Mouse (Mus musculus) embryonic facial prominence, embryonic 10.5 days (tissue): ENCODE measurements around the gene Gsap. TPM values are rescaled to one million over a fixed set of nuclear protein-coding genes. Genes with fewer than 3 reads are reported as not detected.
"Not testable (repeated sequence)": the region's sequence is repeated elsewhere in the genome, so short reads cannot be mapped to it uniquely, and the experiment has no call there.

Source experiments
- DNase-seq: peaks from one replicate; pipeline ENCODE4 v3.0.0-alpha.2; 2017; ENCODE audit warnings: low spot score
- H3K27ac ChIP-seq: fragments of 300-500 bp; sonication (generic); replicated peaks from 2 replicates; pipeline ENCODE4 v1.5.1; 2016; ENCODE audit warnings: mild to moderate bottlenecking
- H3K27me3 ChIP-seq: fragments of 300-500 bp; sonication (generic); replicated peaks from 2 replicates; pipeline ENCODE4 v1.6.1; 2016; ENCODE audit warnings: low read depth, mild to moderate bottlenecking; ENCODE audit not compliant: poor library complexity, severe bottlenecking
- H3K36me3 ChIP-seq: fragments of 300-500 bp; sonication (generic); replicated peaks from 2 replicates; pipeline ENCODE4 v1.6.1; 2016; ENCODE audit warnings: mild to moderate bottlenecking, moderate library complexity
- H3K4me1 ChIP-seq: fragments of 300-500 bp; sonication (generic); 2 replicates; pipeline ENCODE4 v1.6.1; 2016
- H3K4me3 ChIP-seq: fragments of 300-500 bp; sonication (generic); 2 replicates; pipeline ENCODE4 v1.5.1; 2016; ENCODE audit warnings: mild to moderate bottlenecking, moderate library complexity
- H3K9me3 ChIP-seq: fragments of 300-500 bp; sonication (generic); 2 replicates; pipeline ENCODE4 v1.6.1; 2016; ENCODE audit warnings: mild to moderate bottlenecking
- WGBS: fragments of 180-500 bp; shearing (Covaris S2); methylation state at CpG from one replicate; pipeline ENCODE4 v1.1.7; 2016; 5-methylcytosine and 5-hydroxymethylcytosine counted together
- polyA plus RNA-seq: library from polyadenylated mRNA; unstranded; fragments of >200 nt; fragmentation: Nextera tagmentation; extraction: Ambion mirVana; gene quantifications from 2 replicates; pipeline ENCODE4 v1.2.1, GENCODE M21; 2016

Gene Gsap
- polyA plus RNA-seq, 1 experiment from 2014 or later = 1.5 TPM

DNA sequence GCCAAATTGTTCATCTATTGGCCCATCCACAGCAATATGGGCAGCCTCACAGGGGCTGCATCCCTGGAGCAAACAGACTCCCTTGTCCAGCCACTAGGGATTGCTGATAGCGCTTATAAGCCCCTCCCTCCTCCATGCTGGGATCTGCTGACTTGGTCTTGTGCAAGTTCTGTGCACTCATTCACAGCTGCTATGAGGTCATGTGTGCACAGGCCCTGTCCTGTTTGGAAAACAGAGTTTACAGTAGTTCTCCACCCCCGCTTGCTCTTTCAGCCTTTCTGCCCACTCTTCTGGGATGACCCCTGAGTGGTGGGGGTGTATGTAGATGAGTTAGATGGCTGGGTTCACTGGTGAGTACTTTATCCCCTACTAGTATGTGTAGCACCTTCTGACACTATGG is 81.0 kb downstream of the Gsap start:
- WGBS = 76% methylated on average over 2 of the region's 2 CpGs
- no peaks in the 10 kb centered on the region for H3K9me3 ChIP-seq
- peaks cover 23% of the 10 kb centered on the region for H3K4me1 ChIP-seq

DNA sequence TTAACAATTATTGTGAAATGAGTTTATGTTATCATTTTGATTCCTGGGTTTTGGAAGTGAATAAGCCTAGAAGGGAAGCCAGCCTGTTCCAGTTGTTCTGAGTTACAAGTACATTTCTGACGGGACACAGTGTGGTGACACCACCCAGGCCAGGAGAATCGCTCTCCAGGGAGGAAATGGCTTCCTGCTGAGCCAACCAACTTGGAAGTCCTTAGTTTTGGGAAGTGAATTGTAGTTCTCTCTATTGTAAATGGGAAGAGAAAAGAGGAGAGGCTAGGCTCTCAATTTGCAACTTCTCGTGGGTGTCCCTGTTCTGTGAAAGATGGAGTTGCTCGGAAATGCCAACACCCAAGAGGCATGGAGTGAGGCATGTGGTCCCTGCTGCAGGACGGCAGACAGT is 83.4 kb downstream of the Gsap start:
- 84% methylated on average over 5 of the region's 5 CpGs for WGBS
- Histone ChIP-seq H3K4me3 (no peak overlapping the region), H3K9me3 (no peaks in the 10 kb centered on the region), H3K36me3 (no peaks in the 10 kb centered on the region), H3K27ac (no peak overlapping the region), H3K4me1 (peaks cover 7% of the 10 kb centered on the region), H3K27me3 (no peaks in the 10 kb centered on the region)
- DNase-seq = no peak

More for the DNA sequence above, 81.0 kb downstream of the Gsap start:
- H3K27me3 ChIP-seq = no peaks in the 10 kb centered on the region
- H3K4me3 ChIP-seq = no peak overlapping the region
- H3K27ac ChIP-seq = no peak overlapping the region
- no peak for DNase-seq
- no peaks in the 10 kb centered on the region for H3K36me3 ChIP-seq

DNA sequence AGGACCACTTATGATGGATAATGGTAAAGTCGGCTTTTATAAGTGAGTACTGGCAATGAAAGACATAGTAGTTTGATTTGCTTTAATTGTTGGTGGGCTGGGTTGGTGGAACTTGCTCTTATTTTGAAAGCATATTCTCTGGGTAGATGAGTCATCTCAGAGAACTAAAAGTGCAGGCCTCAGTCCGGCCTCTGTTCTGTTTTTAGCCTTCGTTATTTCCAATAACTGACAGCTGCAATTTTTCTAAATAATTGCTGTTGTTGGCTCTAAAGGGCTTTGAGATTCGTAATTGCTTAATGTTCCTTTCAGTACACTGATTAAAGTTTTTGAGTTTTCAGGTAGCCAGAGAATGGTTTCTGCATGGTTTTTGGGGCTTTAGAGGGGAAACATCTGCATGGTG is 84.7 kb downstream of the Gsap start:
- no peaks in the 10 kb centered on the region for H3K9me3 ChIP-seq
- no peak for DNase-seq
- H3K4me3 ChIP-seq = no peak overlapping the region
- H3K36me3 ChIP-seq = no peaks in the 10 kb centered on the region
- no peaks in the 10 kb centered on the region for H3K27me3 ChIP-seq
- WGBS = 82% methylated on average over 4 of the region's 4 CpGs
- H3K27ac ChIP-seq = no peak overlapping the region
- peaks cover 7% of the 10 kb centered on the region for H3K4me1 ChIP-seq

DNA sequence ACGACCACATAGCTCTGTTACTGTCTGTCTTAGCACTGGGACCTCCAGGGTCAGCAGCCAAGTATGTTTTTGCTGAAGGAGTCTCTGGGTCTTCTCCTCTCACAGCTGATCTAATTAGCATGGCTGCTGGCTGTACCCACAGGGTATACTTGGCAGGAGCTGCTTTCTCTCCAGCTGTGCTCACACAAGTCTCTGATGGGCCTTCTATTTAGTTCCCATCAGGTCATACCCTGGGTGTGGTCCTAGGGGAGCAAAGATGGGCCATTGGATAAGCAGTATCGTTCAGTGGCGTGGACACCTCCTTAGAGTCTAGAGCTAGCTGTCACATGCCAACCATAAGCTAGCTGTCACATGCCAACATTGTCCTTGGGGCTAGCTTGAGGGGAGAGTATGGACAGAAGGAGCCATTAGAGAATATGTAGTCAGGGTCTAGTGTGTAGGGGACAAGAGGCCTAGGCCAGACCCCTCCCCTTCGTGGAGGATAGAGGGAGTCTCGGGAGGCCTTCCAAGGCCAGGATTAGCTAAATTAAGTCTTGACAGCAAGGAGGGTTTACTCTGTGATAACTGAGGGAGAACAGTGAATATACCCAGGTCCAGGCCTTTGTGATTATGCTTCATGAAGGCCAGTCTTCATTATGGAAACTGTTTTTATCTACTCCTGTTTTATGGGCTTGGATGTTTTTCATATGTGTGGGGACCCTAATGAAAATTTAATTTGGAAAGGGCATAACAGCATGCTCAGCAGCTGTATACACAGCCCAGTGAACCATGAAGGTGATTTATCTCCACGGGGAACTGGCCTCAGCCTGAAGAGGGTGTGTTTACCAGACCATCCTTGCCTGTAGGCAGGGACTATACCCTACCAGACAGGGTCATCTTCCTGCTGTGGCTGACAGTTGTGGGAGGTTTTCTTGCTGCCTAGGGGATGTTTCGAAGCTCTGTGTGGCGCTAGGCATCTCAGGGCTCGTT is 85.6 kb downstream of the Gsap start:
- Histone ChIP-seq H3K27me3 (no peaks in the 10 kb centered on the region), H3K27ac (peak overlapping the region; percentile 14; the same call in 1 of the 2 replicates), H3K4me1 (peaks cover 7% of the 10 kb centered on the region), H3K4me3 (no peak overlapping the region), H3K9me3 (no peaks in the 10 kb centered on the region), H3K36me3 (no peaks in the 10 kb centered on the region)
- DNase-seq = no peak
- WGBS = 54% methylated on average over 9 of the region's 9 CpGs

DNA sequence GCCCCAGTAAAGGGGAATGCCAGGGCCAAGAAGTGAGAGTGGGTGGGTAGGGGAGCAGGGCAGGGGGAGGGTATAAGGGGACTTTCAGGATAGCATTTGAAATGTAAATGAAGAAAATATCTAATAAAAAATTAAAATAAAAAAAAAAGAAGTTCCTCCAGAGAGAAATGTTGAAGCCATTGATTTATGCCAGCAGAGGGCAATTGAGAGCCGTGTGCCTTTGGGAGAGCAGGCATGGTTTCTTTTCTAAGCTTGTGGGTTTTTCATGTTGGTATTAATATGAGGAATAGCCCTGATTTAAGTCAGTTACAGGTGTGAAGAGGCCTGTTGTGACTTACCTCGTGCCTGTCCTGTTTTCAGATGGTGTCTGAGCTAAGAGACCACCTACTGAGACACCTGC is 91.6 kb downstream of the Gsap start:
- H3K36me3 ChIP-seq, H3K27me3 ChIP-seq, H3K4me3 ChIP-seq, H3K9me3 ChIP-seq, H3K27ac ChIP-seq, DNase-seq, H3K4me1 ChIP-seq: not testable (repeated sequence)
- WGBS = 52% methylated on average over 2 of the region's 2 CpGs

DNA sequence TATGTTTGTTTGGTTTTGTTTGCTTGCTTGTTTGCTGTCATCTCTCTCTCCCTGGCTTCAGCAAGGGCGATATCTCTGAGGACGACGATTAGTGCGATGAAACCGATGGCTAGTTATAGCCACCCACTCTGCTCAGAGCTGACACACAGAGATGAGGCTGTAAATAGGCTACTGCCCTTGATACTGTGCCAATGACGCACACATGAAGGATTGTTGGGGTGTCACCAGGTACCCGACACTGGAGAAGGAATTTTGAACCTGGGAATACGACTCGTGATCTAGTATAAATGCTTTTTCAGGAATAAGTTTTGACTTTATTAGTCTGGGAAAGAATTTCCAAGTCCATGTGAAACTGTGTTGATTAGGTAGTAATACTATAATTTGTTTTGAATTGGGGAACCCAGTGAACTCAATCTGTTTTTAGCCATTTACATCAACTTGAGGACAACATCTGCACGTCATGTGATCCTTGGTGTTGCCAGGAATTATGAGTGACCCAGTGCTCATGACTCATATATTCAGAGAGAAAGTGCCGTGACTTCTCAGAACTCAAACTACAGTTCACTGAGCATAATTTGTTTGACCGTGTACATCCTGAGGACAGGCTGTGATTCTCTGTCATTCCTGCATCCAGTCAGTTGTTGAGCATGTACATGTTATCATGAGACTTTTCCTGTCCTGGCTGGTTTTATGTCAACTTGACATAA is 97.5 kb downstream of the Gsap start:
- no peaks in the 10 kb centered on the region for H3K27me3 ChIP-seq
- WGBS = 91% methylated on average over 12 of the region's 12 CpGs
- no peaks in the 10 kb centered on the region for H3K36me3 ChIP-seq
- no peaks in the 10 kb centered on the region for H3K9me3 ChIP-seq
- no peak overlapping the region for H3K27ac ChIP-seq
- H3K4me1 ChIP-seq = no peaks in the 10 kb centered on the region
- H3K4me3 ChIP-seq = no peak overlapping the region
- DNase-seq = no peak

DNA sequence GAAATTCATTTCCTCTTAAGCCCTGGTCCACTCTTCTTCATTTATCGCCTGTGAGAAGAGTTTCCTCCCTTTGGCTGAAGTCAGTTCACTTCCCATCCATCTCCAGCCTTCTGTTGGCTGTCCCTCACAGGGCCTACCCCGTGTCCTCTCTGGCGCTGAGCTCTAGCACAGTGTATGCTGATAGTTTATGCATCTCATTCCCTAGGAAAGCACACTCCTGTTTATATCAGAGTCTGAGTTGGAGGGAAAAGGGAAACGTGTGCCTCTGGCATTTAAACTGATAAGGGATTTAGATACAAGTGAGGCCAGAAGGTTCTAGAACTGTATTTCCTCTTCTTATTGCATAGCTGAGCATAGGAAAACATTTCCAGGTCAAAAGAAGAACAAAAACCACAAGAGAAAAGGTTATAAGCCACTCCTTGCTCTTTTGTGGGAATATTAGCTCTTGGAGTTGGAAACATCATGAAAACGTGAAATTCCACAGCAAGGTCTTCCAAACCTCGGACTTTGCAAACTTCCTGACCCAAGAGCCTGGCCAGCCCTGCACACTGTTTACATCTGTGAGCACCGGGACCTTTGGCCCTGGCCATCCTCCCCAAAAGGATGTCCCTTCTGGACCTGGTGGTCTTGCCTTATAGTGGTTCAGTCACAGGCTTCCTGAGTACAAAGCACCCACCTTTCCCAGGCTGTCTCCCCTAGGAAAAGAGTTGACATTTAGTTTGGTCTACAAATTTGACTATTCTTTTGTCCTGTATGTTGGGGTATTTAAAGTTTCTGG is 102.8 kb downstream of the Gsap start:
- no peaks in the 10 kb centered on the region for H3K4me1 ChIP-seq
- WGBS = 83% methylated on average over 7 of the region's 7 CpGs
- H3K9me3 ChIP-seq = no peaks in the 10 kb centered on the region
- no peak overlapping the region for H3K4me3 ChIP-seq
- H3K36me3 ChIP-seq = no peaks in the 10 kb centered on the region
- no peak overlapping the region for H3K27ac ChIP-seq
- no peaks in the 10 kb centered on the region for H3K27me3 ChIP-seq
- DNase-seq = no peak

DNA sequence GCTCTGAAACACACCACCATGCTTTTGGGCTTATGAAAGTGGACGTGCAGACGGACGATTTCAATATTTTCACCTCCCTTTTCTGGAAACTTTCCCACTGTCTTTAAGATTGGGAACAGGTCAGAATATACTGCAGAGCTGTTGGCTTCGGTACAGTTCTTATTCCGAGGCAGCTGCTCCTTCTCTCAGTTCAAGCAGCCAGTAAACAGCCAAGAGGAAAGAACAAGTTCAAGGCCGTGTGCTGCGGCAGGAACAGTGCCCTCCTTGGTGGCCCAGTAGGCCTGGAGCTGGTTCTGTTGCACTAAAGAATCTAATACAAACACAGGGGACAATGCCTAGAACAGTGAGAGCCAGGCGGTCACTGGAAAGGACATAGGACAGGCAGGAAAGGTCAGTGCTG is 104.5 kb downstream of the Gsap start:
- H3K27ac ChIP-seq = no peak overlapping the region
- WGBS = 89% methylated on average over 8 of the region's 8 CpGs
- H3K27me3 ChIP-seq = no peaks in the 10 kb centered on the region
- no peak for DNase-seq
- H3K4me1 ChIP-seq = no peaks in the 10 kb centered on the region
- no peak overlapping the region for H3K4me3 ChIP-seq
- no peaks in the 10 kb centered on the region for H3K36me3 ChIP-seq
- no peaks in the 10 kb centered on the region for H3K9me3 ChIP-seq

DNA sequence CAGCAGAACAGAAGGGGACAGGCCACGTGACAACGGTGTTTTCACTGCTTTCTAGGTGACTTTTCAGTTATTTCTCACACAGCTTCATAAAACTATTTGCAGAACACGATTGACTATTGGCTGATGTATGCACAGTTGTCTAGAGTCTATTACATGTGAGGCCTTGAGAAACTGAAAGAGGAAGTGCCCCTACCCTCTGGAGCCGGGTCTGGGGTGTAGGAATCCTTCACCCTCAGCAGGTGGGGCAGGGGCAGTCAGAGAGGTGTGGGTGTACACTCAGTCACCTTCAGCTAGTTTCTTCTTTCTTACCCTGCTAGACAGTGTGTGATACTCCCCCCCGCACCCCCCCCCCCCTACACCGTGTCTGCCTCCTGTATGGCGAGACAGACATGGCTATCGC is 109.6 kb downstream of the Gsap start:
- Histone ChIP-seq H3K4me1 (no peaks in the 10 kb centered on the region), H3K27ac (no peak overlapping the region), H3K9me3 (no peaks in the 10 kb centered on the region), H3K4me3 (no peak overlapping the region), H3K27me3 (no peaks in the 10 kb centered on the region), H3K36me3 (no peaks in the 10 kb centered on the region)
- no peak for DNase-seq
- 92% methylated on average over 8 of the region's 8 CpGs for WGBS

DNA sequence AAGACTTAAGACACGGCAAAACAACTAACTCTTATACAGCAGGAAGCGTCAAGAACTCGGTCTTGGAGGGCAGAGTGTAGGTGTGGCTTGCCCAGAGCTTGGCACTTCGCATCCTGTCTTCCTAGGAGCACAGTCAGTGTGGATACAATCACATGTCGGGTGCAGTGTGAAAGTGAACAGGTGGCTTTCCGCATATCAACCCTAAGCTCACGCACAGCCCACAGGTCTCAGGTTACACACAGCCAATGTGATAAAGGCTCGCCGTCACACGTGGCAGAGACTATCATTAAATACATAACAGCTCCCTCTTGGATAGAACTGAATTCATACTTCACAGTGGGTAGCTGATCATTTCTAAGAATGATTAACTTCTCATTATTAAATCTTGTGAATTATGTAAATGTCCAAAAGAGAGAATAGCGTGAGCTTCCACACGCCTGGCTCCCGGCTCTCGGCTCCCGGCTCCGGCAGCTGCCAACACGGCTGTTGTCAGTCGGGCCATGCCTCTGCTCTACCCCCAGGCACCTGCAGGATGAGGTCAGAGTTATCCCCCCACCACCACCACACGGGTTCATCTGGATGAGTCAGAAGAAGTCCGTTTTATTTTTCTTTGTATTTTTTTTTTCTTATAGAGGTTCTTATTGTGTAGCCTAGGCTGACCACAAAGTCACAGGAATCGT is 113.2 kb downstream of the Gsap start:
- H3K4me3 ChIP-seq = no peak overlapping the region
- H3K36me3 ChIP-seq = no peaks in the 10 kb centered on the region
- no peak for DNase-seq
- WGBS = 80% methylated on average over 21 of the region's 21 CpGs
- H3K9me3 ChIP-seq = no peaks in the 10 kb centered on the region
- no peaks in the 10 kb centered on the region for H3K4me1 ChIP-seq
- no peak overlapping the region for H3K27ac ChIP-seq
- no peaks in the 10 kb centered on the region for H3K27me3 ChIP-seq

DNA sequence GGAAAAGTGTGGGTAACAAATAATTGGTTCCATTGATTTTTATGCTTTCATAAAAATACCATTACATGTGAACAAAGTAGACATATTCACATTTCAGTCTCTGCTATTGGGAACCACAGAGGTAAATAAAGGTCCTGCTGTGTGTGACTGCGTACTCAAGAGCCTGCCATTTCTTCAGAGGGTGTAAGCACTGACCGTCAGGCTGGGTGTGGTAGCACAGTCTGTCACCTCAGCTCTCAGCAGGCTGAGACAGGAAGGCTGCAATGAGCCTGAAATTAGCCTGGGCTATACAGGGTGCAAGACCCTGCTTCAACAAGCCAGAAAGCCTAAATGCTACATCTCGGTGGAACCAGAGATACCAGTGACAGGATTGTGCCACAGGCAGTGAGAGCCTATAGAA is 114.0 kb downstream of the Gsap start:
- no peaks in the 10 kb centered on the region for H3K4me1 ChIP-seq
- H3K27me3 ChIP-seq = no peaks in the 10 kb centered on the region
- 94% methylated on average over 3 of the region's 3 CpGs for WGBS
- H3K36me3 ChIP-seq = no peaks in the 10 kb centered on the region
- no peak for DNase-seq
- no peak overlapping the region for H3K4me3 ChIP-seq
- no peaks in the 10 kb centered on the region for H3K9me3 ChIP-seq
- no peak overlapping the region for H3K27ac ChIP-seq

DNA sequence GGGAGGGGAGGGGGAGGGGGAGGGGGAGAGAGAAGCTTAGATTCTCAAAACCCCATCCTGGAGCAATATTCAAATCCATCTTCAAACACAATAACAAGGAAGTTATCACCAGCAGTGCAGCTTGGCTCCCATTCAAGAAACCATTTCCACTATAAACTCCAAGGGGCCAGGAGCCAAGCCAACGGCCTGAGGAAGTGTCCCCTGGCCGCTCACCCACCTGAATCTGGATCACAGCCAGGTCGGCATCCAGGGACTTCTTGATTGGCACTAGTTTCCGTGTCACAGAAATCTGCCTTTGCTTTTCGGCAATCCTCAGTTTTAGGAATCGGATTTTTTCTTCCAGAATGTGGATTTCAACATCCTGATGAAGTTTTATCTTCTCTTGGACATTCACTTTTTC is 115.0 kb downstream of the Gsap start:
- no peak for DNase-seq
- 84% methylated on average over 6 of the region's 6 CpGs for WGBS
- H3K4me3 ChIP-seq = no peak overlapping the region
- H3K27ac ChIP-seq = no peak overlapping the region
- H3K4me1 ChIP-seq = no peaks in the 10 kb centered on the region
- H3K36me3 ChIP-seq = no peaks in the 10 kb centered on the region
- no peaks in the 10 kb centered on the region for H3K9me3 ChIP-seq
- H3K27me3 ChIP-seq = no peaks in the 10 kb centered on the region
